Mouse (Mus musculus) left cerebral cortex, postnatal 4 days (tissue): ENCODE data around the gene Adam19. TPM values are rescaled to one million over a fixed set of nuclear protein-coding genes. Genes with fewer than 3 reads are reported as not detected.
A peak's percentile ranks its signal among the peaks of the same experiment; 100 is the strongest.

Experiments used
- DNase-seq: peaks from one replicate; pipeline ENCODE4 v3.0.0-alpha.2; 2022
- intact Hi-C: fragments of 180-260 bp; cut with DNase I; formaldehyde crosslinking; loops from one replicate; pipeline ENCODE4 v1.15.1; 2025
- microRNA-seq: library from miRNA; unstranded; fragments of <30 nt; microRNA quantifications from one replicate; pipeline ENCODE4 v1.2.0, GENCODE M21; 2022
- total RNA-seq, 2 experiments: library from RNA; stranded (reverse); gene quantifications; 2 replicates each; pipeline ENCODE4 v1.2.3; 2021

The Adam19 gene
- total RNA-seq, 2 experiments from 2014 or later = 40.0 to 44.9 TPM

DNA sequence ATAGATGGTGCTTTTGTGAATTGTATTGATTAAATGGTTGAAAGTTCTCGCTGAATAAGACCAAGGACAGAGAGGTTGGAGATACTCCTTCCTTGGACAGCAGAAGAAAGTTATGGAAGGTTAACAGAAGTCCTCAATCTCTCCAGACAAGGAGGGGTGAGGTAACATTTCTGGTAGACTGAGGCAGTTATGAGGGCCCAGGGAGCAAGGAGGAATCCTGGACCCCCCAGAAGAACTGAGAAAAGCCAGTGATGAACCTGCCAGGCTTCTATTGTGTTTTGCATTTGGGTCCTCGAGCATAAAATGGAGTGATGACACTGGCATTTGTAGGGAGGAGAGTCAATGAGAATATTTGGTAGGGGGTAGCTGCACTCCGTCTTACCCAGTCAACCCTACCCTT lies 129.2 kb downstream of the Adam19 start:
- intact Hi-C loops = no loop called here
- DNase-seq = no peak

DNA sequence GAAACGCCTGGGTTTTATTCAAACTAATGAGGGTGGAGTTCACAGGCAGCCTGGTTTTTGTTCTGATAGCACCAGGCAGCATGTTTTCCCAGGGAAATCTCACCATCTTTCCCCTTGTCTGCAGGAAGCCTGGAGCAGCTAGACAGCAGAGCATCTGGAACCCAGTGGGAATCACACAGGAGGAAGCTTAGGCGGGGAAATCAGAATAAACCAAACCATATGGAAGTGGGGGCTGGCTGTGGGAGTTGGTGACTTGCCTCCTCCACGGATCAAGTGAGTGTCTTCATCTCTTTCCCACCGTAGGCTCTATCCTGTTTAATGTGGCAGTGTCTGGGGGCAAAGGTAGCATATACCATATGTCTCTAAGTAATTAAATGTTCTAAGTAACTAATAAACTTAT lies 129.7 kb downstream of the Adam19 start:
- DNase-seq = peak; percentile 14
- intact Hi-C loops = no loop called here

DNA sequence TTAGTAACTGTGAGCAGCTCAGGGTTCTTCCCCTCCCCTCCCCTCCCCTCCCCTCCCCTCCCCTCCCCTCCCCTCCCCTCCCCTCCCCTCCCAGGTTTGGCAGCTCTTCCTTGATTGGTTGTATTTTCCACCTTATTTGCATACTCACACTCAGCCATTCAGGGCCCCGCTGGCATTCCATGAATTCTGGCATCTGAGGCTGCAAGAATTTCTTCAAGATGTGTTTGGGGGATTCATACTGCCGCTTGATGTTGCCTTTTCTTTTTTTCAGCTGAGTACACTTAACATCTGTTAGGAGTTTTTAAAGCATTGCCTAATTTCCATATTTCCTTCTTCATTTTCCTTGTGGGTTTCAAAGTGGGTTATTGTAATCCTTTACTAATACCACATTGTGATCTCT lies 132.5 kb downstream of the Adam19 start:
- DNase-seq = no peak
- intact Hi-C loops = no loop called here

DNA sequence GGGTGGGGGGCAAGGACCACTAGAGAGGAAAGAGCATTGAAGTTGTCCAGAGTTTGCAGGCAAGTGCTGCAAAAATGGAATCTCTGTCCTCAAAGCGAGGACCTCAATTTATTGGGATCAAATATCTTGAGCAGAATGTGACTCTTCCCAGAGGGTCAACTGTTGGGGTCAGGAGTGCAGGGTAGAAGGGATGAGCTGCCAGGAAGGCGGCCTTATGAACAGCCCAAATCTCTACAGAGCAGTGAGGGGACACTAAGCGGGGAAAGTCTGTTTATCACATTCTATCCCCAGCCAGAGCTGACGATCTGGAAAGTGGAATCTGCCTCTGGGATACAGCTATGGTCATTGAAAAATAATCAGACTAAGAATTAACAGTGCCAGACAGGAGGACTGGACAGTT lies 138.4 kb downstream of the Adam19 start:
- no peak for DNase-seq
- intact Hi-C loops = no loop called here

Small RNA genes lying within 50 kb of the gene (microRNA-seq; reads per million reads assigned to microRNA genes)
- gene Mir7239 = not detected
- gene Mir8100 = not detected

Other genes with a start within 250 kb of the Adam19 start
- 10 to 100 TPM; 41.0 to 42.3 TPM for gene Clint1, start 203.9 kb upstream of the Adam19 start, total RNA-seq
- 10 to 100 TPM; 92.2 to 93.4 TPM for gene Lsm11, start 111.1 kb upstream of the Adam19 start, total RNA-seq
- gene Thg1l, start 100.5 kb upstream of the Adam19 start, total RNA-seq = 10 to 100 TPM; 12.2 to 16.1 TPM
- gene Sox30, start 75.7 kb upstream of the Adam19 start, total RNA-seq = under 1 TPM; 0.28 to 0.30 TPM
- 1 to 10 TPM; 2.2 to 4.4 TPM for gene Gm12166, start 3.7 kb upstream of the Adam19 start, total RNA-seq
- gene Nipal4, start 110.5 kb downstream of the Adam19 start, total RNA-seq = under 1 TPM; 0.10 to 0.22 TPM
- gene Fndc9, start 179.5 kb downstream of the Adam19 start, total RNA-seq = 1 to 10 TPM; 5.6 to 9.8 TPM